ENCODE assay signal across 27 mouse cellular contexts in genomic region chr1:86859371-86859770, GRCm38 (mm10).
DNase-seq lines count a peak whose midpoint lies in the region; ATAC-seq and TF ChIP-seq lines count a peak whose summit lies in the region.
"Had no signal": no experiment of that assay in that cellular context is flagged by ENCODE, and none has a peak within 500 bp of the region (broad histone marks: within the 10 kb centered on the region; RNA-seq: fewer than 3 reads in every experiment).

No protein-coding gene starts in this region.

- DNase-seq in heart, postnatal 14 days, result no peak
- no peak for DNase-seq in heart, postnatal 0 days (ENCODE audit: low spot score)
- DNase-seq in heart, adult 8-10 months (ENCODE audit: low spot score), result no peak
- DNase-seq in lung, postnatal 36 days, result no peak
- peak; percentile 12 for DNase-seq in mesoderm, embryonic 11.5 days (ENCODE audit: low read depth, low spot score)
- DNase-seq in midbrain, embryonic 11.5 days (ENCODE audit: low spot score, missing footprints), result no peak
- DNase-seq: cerebellum, adult 11 months; cerebellum, adult 9-11 months; embryo, embryonic 11 days; gastrocnemius, postnatal 14 days; layer of hippocampus, postnatal 36 days; left cerebral cortex, postnatal 4 days; liver; lung, adult 2 months; right cerebral cortex, postnatal 25 days had no signal

- no peak overlapping the region for H3K9ac ChIP-seq in heart, embryonic 12.5 days
- no peak overlapping the region for H3K9ac ChIP-seq in heart, postnatal 0 days (replicated peaks; ENCODE audit: low read depth, low read length)
- no peak overlapping the region for H3K9ac ChIP-seq in lung, embryonic 16.5 days (ENCODE audit: low read length)
- no peak overlapping the region for H3K9ac ChIP-seq in midbrain, embryonic 11.5 days (ENCODE audit: low read length)
- H3K9ac ChIP-seq: embryonic facial prominence, embryonic 13.5 days; liver, embryonic 14.5 days; stomach, embryonic 15.5 days had no signal

- H3K36me3 ChIP-seq in heart, embryonic 12.5 days, result peaks cover 7% of the 10 kb centered on the region
- peaks cover 15% of the 10 kb centered on the region; the same call in 1 of the 2 replicates for H3K36me3 ChIP-seq in heart, postnatal 0 days (replicated peaks; ENCODE audit: control insufficient read depth, insufficient read depth, low read length)
- H3K36me3 ChIP-seq in lung, embryonic 16.5 days (ENCODE audit: control insufficient read depth, insufficient read depth, low read length), result no peaks in the 10 kb centered on the region; the same call in 1 of the 2 replicates
- no peaks in the 10 kb centered on the region for H3K36me3 ChIP-seq in midbrain, embryonic 11.5 days (ENCODE audit: control insufficient read depth, insufficient read depth, low read length)

- no peak overlapping the region for H3K4me2 ChIP-seq in heart, embryonic 12.5 days
- no peak overlapping the region for H3K4me2 ChIP-seq in heart, postnatal 0 days (ENCODE audit: low read depth, low read length)
- no peak overlapping the region for H3K4me2 ChIP-seq in lung, embryonic 16.5 days (ENCODE audit: low read depth, low read length)
- no peak overlapping the region for H3K4me2 ChIP-seq in midbrain, embryonic 11.5 days
- H3K4me2 ChIP-seq: embryonic facial prominence, embryonic 13.5 days; stomach, embryonic 15.5 days had no signal

- H3K4me3 ChIP-seq in heart, embryonic 12.5 days, result no peak overlapping the region
- no peak overlapping the region for H3K4me3 ChIP-seq in heart, postnatal 0 days (ENCODE audit: low read depth, low read length)
- no peak overlapping the region for H3K4me3 ChIP-seq in lung, embryonic 16.5 days (ENCODE audit: low read length)
- H3K4me3 ChIP-seq in midbrain, embryonic 11.5 days (ENCODE audit: low read depth, low read length), result no peak overlapping the region
- H3K4me3 ChIP-seq: embryonic facial prominence, embryonic 13.5 days; erythroblast, embryonic 14.5 days; midbrain, embryonic 10.5 days; stomach, embryonic 15.5 days had no signal

- no peak for TF ChIP-seq CTCF in heart, postnatal 0 days (IDR thresholded peaks at IDR 0.05; ENCODE audit: low read depth)

- intact Hi-C loops in heart, postnatal 14 days (cut with DNase I), result no loop called here

- 24% methylated on average over 1 of the region's 1 CpGs for WGBS in heart, embryonic 12.5 days
- 17% methylated on average over 1 of the region's 1 CpGs for WGBS in heart, postnatal 0 days
- WGBS in lung, embryonic 16.5 days, result 38% methylated on average over 1 of the region's 1 CpGs
- 50% methylated on average over 1 of the region's 1 CpGs for WGBS in midbrain, embryonic 11.5 days

- no peaks in the 10 kb centered on the region for H3K9me3 ChIP-seq in heart, embryonic 12.5 days (replicated peaks)
- H3K9me3 ChIP-seq in heart, postnatal 0 days (replicated peaks; ENCODE audit: control insufficient read depth, low read length), result no peaks in the 10 kb centered on the region
- no peaks in the 10 kb centered on the region for H3K9me3 ChIP-seq in lung, embryonic 16.5 days (ENCODE audit: control insufficient read depth, low read length)
- H3K9me3 ChIP-seq in midbrain, embryonic 11.5 days (ENCODE audit: control insufficient read depth, low read length), result no peaks in the 10 kb centered on the region
- H3K9me3 ChIP-seq: embryonic facial prominence, embryonic 13.5 days; midbrain, embryonic 10.5 days; stomach, embryonic 15.5 days had no signal

- ATAC-seq in heart, embryonic 12.5 days (ENCODE audit: insufficient number of reproducible peaks, low FRiP score), result no peak
- no peak for ATAC-seq in heart, postnatal 0 days (ENCODE audit: insufficient read depth, low read depth)
- ATAC-seq in lung, embryonic 16.5 days (ENCODE audit: low read depth), result no peak
- no peak for ATAC-seq in midbrain, embryonic 11.5 days (ENCODE audit: low FRiP score)
- ATAC-seq: forebrain, embryonic 16.5 days; hindbrain, embryonic 16.5 days; midbrain, embryonic 16.5 days had no signal

- H3K4me1 ChIP-seq in heart, embryonic 12.5 days (replicated peaks), result peaks cover 9% of the 10 kb centered on the region
- peaks cover 7% of the 10 kb centered on the region for H3K4me1 ChIP-seq in heart, postnatal 0 days (ENCODE audit: control insufficient read depth, insufficient read depth)
- 0 out of 2 replicates have a peak, but pooled peaks cover 2% of the 10 kb centered on the region for H3K4me1 ChIP-seq in lung, embryonic 16.5 days (replicated peaks; ENCODE audit: control insufficient read depth, insufficient read depth, low read length)
- H3K4me1 ChIP-seq in midbrain, embryonic 11.5 days (ENCODE audit: control insufficient read depth, insufficient read depth, low read length), result no peaks in the 10 kb centered on the region
- H3K4me1 ChIP-seq: embryonic facial prominence, embryonic 13.5 days; midbrain, embryonic 10.5 days; stomach, embryonic 15.5 days had no signal

- TF ChIP-seq EP300 in heart, postnatal 0 days (IDR thresholded peaks at IDR 0.05; ENCODE audit: low read depth), result no peak

- H3K27me3 ChIP-seq in heart, embryonic 12.5 days (replicated peaks), result no peaks in the 10 kb centered on the region
- no peaks in the 10 kb centered on the region for H3K27me3 ChIP-seq in heart, postnatal 0 days (ENCODE audit: control insufficient read depth, insufficient read depth, low read length)
- H3K27me3 ChIP-seq in lung, embryonic 16.5 days (ENCODE audit: control insufficient read depth, insufficient read depth, low read depth, low read length), result no peaks in the 10 kb centered on the region
- no peaks in the 10 kb centered on the region for H3K27me3 ChIP-seq in midbrain, embryonic 11.5 days (ENCODE audit: control insufficient read depth, insufficient read depth, low read length)
- H3K27me3 ChIP-seq: CH12.LX; embryonic facial prominence, embryonic 13.5 days; stomach, embryonic 15.5 days had no signal

- peak overlapping the region; percentile 78 for H3K27ac ChIP-seq in heart, embryonic 12.5 days (ENCODE audit: poor library complexity, severe bottlenecking)
- H3K27ac ChIP-seq in heart, postnatal 0 days (ENCODE audit: low read depth), result peak overlapping the region; percentile 43; the same call in 1 of the 2 replicates
- H3K27ac ChIP-seq in lung, embryonic 16.5 days (ENCODE audit: low read length), result peak overlapping the region; percentile 62
- H3K27ac ChIP-seq in midbrain, embryonic 11.5 days (ENCODE audit: low read depth, low read length), result no peak overlapping the region
- H3K27ac ChIP-seq: embryonic facial prominence, embryonic 13.5 days; kidney, postnatal 0 days; liver, embryonic 14.5 days; midbrain, embryonic 10.5 days; stomach, embryonic 15.5 days had no signal
